Mouse (Mus musculus): ENCODE data around the gene Klrb1b. TPM values are rescaled to one million over a fixed set of nuclear protein-coding genes. Genes with fewer than 3 reads are reported as not detected.
"Not testable (repeated sequence)": the region's sequence is repeated elsewhere in the genome, so short reads cannot be mapped to it uniquely, and the experiment has no call there.

The Klrb1b gene
- total RNA-seq, 4 experiments from 2014 or later = 0.40 to 1.3 TPM; not detected in 2

DNA sequence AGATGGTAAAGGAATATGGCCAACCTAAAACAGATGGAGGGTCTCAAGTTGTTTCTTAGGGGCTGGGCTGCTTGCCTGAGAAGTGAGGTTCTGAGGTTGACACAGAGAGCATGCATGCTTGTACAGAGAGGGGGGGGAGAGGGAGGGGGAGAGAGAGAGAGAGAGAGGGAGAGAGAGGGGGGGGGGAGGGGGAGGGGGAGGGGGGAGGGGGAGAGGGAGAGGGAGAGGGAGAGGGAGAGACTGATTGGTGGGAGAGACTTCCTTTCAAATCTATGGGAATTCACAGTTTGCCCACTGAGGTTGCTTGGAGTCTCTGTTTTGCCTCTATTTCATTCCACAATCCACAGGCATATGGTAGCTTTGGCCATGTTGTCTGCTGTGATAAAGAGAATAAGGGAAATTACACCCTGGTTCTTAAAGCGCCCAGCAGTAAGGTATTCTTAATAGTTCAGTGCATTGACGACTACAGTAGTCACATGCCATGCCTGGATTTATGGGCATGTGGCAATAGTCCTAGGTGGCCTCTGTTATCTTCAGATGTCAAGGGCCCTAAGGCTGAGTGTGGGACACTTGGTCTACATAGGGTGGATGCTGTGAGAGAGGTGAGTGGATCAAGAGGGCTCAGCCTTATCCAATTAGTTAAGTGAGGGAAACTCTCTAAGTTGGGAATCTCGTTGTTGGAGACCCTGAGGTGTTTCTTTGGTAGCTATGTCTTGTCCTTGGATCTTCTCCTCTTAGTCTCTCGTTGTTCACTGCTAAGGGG is 15.4 kb upstream of the Klrb1b start:
- no peak for DNase-seq (ENCODE audit: low spot score in 2 of 2)

DNA sequence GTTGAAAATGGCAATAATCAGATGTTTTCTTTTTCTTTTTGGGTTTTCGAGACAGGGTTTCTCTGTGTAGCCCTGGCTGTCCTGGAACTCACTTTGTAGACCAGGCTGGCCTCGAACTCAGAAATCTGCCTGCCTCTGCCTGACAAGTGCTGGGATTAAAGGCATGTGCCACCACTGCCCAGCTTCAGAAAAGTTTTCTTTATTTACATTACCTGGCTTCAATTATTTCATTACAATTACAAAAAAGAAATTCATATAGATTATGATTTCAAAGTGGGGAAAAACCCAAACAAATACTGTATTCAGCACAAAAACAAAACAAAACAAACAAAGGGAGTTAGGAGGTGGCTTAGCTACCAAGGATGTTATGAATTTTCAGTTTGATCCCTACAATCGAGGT is 14.5 kb upstream of the Klrb1b start:
- DNase-seq (ENCODE audit: low spot score in 2 of 2) = not testable (repeated sequence)

DNA sequence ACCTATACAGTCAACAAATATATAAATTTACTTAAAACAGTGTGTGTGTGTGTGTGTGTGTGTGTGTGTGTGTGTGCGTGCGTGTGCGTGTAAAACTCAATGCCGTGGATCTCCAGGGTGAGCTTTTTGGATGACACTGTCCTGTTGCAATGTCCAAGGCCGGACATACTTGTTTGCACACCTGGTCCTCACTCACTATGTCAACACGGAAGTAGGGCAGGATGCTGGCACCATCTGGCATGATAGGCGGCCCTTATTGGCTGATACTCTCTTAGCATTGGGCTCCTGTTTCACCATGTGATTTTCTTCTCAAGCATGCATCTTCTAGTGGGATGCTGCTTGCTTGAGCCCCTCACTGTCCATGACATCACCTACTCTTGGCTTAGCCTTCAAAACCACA is 13.8 kb upstream of the Klrb1b start:
- DNase-seq (ENCODE audit: low spot score in 2 of 2) = no peak

DNA sequence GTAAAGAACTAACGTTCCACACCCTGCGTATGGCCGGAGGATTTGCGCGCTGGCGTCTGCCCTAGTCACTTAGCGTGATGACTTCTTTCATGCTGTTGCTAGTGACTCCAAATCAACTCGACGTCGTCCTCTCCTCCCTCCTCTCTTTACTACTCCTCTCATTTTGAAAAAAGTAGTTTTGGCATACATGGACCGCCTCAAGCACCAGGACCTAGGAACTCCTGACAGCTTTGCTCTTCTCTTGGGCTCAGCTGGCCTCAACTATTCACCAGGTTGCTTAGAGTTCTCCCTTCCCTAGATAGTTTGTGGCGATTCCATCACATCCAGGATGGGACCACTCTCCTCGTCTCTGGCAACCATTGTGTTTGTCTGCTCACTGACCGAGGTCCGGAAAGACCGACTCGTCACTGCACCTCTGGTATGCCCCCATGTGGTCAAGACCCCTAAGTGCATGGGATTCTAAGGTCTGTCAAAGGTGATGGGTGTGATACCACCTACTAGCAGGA is 13.2 kb upstream of the Klrb1b start:
- peak; percentile 72 to 73 for DNase-seq (ENCODE audit: low spot score in 2 of 2)

DNA sequence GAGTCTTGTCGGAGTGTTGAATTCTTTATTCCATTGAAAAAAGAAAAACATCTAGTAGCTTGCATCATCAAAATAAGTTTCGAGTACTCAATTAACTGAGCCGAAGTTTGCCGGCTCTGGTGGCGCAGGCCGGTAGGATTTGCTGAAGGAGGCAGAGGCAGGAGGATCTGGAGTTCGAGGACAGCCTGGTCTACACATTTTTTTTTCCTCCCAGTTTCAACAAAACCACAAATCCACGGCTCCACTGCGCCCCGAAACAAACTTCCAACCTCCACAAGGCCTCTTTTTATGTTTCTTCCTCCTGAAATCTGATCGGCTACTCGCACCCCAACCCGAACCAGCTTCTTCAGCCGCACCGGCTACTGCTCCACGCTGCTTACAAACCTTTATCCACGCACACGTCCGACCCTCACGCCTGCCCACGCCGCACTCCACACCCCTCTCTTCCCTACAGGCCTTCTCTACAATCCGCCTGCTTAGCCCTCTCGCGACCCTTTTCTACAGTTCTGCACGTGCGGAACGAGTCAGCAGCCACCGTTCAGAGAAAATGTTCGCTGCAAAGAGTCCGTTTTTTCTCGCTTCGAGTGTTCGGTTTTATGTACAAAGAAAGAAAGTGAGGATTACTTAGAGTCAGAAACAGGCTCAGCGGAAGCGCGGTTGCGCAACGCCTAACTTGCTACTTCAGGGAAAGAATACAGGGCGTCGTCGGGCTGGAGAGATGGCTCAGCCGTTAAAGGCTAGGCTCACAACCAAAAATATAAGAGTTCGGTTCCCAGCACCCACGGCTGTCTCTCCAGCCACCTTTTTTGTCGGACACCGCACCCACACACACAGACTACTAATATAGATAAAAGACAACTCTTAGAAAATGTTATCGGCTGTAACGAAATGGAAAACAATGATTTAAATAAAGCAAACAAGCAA is 12.5 kb upstream of the Klrb1b start:
- DNase-seq (ENCODE audit: low spot score in 2 of 2) = peak; percentile 86 to 95

DNA sequence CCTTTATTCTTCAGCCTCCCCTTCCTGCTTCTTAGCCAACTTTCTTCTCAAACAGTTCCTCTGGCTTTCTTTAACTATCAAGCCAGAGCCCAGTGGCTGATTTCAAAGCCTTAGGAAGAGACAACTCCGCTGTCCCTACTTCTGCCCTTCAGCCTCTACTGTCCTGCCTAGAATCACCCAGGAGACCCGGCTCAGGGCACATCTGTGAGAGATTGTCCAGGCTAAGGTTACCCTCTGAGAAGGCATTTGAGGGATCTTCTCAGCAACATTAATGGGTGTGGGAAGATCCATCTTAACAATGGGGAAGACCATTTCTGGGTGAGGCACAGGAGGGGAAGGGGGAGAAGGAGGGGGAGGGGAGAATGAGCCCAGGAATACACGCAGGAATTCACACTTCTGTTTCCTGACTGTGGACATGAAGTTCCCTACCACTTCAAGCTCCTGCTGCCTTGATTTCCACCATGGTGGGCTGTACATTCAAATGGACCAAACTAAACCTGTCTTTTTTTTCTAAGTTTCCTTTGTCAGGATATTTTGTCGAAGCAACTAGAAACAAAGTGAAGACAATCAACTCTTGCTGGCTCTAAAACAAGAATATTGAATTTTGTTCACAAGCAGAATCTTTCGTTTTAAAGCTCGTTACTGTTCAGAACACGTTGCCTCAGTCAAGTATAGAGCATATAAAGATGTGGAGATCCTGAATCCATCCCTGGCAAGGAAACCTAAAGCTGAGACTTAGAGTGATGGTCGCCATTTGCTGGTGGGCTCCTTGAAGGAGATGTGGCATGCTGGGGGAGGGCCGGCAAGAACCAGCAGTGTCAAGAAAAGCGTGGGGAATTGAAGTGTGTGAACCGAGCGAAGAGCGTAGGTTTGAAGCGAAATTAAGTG is 11.6 kb upstream of the Klrb1b start:
- no peak for DNase-seq (ENCODE audit: low spot score in 2 of 2)

DNA sequence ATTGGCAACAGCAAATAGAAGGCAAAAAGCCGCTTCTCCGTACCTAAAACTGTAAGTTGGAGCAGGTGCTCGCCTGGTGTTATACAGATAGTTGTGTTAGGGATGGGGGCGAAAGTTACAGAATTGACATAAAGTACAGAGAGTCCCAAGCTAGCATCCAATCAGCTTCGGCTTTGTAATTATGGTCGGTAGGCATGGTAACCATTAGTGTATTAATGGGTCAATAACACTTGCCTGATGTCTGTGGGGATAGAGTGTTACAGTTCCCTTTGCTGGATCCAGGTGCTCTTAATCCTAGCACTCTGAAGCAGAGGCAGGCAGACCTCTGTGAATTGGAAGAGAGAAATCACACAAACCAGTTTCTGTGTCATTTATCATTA is 10.8 kb upstream of the Klrb1b start:
- no peak for DNase-seq (ENCODE audit: low spot score in 2 of 2)

DNA sequence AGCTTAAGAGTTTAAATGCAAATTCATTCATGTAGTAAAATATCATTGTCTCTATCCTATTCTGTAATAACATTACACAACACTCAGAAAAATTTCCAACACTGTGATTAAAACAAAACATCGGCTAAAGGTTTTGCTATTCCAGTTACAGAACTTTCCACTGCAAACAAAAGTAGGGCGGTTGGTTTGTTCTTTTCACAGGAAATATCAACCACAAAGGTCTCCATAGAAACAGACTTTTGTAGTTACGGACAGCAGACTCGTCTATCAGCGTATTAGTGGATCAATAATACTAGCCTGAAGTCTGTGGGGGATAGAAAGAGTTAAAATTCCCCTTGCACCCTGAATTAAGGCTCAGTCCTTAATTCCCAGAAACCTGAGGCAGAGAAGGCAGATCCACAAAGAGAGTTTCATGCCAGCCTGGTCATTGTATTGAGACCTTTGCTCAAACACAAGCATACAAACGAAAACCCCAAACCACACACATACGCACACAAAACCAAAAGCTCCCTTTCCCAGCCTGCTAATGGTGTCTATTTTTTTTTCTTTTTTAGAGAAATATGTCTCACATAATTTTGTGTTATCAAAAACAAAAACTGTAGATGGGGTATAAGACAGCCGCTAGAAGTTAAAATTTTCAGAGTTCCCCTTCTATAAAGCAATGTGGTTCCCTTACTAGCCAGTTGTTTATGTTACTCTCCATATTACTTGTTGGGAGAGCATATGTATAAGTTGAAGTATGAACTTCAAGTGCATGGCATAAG is 10.2 kb upstream of the Klrb1b start:
- DNase-seq (ENCODE audit: low spot score in 2 of 2) = no peak

DNA sequence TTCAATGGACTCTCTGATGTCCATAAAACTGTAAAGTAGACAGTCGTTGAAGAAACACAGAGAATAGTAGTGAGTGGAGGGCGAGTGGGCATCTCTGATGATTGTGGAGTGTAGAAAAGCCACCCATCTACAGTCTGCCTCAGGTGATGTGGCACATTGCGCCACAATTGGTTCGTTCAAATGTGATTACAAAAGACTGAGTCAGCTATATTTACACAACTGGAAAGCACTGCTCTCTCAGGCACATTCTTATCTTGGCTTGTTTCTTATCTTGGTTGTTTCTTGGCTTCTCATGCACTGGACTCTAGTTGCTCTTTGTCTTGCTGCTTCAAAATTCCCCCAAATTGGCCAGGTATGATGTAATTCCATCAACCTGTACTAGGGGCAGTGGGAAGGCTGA is 9.4 kb upstream of the Klrb1b start:
- DNase-seq (ENCODE audit: low spot score in 2 of 2) = no peak

DNA sequence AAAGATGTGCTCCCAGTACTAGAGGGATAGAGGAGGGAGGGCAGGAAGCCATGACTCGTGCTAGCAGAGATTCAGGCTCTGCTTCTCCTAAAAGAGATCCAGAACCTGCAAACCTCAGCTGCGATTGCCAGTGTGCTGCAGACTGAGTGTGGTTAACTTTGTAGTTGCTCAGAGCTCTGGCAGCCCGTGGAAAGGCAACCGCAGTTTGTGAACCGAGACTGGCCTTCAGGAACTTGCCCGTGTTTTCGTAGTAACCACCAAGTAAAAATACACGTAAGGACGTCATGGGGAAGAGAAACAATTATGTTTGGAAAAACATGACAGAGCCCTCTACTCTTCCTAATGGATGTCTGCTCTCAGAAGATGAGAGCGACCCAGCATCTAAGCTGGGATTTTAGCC is 6.9 kb upstream of the Klrb1b start:
- DNase-seq (ENCODE audit: low spot score in 2 of 2) = no peak

DNA sequence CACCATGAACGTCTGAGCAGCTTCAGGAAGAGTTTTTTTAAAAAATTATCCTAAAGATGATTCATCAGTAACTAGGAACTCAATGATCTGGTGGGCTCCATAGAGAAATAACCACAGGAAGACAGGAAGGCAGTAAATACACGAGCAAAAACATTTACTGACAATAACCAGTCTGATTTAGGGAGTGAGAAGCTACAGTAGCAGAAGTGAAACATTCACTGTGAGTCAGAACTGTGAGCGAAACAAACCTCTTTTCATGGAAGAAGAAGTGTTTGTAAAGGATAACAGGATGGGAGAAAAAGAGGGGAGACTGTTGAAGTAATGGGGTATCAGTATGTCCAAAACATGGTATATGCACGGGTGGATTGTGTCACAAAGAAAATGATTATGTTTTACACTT is 3.7 kb upstream of the Klrb1b start:
- DNase-seq (ENCODE audit: low spot score in 2 of 2) = no peak

DNA sequence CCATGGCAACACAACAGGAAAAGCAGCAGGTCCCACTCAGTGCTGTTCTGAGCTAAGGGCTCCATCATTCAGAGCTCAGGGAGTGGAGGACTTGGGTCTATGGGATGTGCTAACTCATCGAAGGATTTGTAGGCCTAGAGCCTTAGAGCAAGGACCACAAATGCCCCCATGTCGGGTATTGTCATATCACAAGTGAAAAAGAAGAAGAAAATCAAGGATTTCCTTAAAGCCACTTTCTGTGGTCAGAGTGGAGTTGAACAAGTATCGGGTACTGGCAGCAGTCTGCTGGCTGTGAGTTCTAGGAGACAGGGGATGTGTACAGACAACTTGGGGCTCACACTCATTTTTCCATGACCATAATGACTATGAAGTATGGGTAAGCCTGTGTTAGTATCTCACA is 650 bp upstream of the Klrb1b start:
- no peak for DNase-seq (ENCODE audit: low spot score in 2 of 2)

DNA sequence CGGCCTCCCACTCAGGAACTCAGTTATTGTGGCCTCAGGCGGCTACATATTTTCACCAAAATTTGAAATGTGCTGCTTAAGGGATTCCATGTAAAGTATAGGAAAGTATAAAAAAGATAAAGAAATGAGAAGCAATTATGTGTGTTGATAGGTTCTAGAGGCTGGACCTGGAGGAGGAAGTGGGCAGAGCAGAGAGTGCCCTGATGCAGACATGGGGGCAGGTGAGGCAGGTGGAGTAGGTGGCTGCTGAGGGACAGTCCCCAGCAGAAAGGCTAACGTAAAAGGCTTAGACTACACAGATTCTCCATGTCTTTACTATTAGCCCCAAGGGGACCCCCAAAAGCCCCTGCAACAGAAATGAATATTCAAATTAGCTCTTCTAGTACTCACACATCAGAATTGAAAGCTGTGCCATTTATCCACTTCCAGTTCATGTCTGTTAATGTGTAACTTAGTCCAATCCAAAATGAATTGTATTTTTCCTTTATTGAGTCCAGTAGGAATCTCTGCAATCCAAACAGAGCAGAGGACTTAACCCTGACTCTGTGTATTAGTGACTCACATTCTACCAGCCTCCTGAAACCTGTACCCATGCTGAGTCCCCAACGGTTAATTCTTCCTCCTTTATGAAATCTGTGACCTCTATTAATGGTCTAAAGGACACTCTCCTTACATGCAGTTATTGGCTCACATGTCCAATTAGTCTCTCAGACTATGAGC is 7.9 kb downstream of the Klrb1b start:
- DNase-seq (ENCODE audit: low spot score in 2 of 2) = no peak

DNA sequence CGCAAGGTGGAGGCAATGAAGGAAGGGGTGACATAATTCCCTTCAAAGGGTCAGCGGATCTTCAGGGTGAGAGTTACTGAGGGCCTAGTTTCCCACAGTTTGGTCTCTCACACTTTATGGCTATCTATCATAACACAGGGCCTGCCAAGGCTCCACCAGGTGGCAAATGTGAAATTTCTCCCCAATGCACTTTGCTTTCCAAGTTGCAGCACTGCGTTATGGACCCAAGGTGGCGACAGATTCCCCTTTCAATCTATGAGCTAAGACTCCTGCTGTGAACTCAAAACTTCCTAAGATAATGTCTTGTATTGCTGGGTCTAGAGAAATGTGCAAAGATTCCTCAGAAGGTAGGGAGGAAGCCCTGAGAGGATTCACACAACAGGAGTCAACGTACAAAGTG is 17.6 kb downstream of the Klrb1b start:
- DNase-seq (ENCODE audit: low spot score in 2 of 2) = no peak

DNA sequence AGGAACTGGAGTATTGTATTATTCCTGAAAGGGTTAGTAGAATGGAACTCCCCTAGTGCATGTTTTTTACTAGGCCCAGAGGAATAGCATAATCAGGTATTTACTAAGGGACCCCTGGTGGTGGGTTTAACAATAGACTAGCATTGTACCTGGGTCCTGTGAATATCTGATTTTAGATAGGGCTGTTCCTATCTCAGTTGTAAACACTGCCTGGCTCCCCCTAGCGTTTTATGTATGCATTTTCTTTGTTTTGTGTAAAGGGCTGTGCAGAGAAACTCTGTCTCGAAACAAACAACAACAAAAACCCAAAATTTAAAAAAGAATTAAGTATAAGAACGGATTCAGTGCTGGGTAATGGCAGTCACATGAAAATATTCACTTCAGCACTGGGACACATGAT is 19.1 kb downstream of the Klrb1b start:
- no peak for DNase-seq (ENCODE audit: low spot score in 2 of 2)

DNA sequence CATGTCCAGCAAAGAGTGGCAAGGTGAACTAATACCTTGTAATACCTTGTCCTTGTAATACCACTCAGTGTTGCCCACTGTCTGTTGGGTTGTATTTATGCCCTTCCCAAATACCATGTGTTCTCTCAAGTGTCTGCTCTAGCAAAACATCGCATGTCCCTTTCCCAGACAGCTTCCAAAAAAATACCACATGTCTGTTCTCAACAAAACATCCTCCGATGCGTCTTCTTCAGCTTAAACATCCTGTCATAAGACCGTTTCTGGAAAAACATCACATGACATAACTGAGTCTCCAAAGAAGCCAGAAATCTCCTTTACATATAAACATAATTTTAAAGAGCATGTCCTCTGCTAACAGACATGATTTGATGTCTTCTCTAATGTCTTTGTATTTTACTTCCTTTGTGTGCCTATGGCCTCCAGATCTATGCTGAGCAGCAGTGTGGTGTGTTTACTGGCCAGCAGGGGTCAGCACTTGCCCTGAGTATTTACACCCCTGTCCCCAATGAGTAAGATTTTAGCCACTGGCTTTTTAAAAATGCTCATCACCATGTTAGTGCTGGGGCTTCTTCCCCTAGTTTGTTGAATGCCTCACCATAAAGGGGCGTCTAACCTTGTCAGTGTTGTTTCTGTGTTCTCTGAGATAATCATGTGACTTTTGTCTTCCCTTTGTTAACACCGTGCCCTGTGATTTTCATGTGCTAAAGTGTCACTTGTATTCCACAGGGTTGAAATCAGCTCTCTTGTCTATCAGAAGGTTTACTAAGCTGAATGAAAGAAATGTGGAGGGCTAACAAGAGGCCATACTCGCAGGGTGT is 21.1 kb downstream of the Klrb1b start:
- peak in 1 of 2 experiments; percentile 45 for DNase-seq (ENCODE audit: low spot score in 2 of 2)

DNA sequence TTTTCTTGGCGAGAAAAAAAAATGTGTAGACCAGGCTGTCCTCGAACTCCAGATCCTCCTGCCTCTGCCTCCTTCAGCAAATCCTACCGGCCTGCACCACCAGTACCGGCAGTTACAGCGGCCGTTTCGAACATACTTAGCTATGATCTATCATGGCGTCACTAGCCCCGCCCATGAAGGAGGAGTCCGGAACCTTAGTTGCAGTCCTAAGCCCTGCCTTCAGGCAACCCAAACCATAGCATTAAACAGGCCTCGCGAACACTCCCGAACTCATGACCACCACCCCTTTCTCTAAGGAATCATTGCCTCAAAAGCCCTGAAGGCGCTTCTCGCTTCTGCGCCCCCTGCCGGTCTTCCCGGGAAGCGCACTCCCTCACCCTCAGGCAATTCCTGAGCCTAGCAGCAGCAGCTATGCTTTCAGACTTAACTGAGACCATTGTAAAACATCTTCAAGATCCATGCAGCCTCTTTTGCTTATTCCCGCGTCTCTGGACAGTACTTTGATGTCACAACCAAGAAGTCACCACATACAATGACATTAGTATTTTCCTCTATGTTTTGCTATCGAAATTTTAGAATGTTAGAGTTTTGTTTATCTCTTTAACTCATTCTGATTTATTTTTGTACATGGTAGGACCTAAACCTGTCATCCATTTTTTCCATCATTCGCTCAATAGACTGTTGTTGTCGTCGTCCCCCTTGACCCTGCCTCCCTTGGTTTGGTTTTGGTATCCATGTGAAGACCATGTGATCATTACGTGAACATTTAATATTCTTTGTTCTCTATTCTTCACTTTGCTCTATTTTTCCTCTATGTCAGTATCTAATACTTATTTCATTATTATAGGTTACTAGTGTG is 22.9 kb downstream of the Klrb1b start:
- DNase-seq (ENCODE audit: low spot score in 2 of 2) = peak; percentile 96 to 97

DNA sequence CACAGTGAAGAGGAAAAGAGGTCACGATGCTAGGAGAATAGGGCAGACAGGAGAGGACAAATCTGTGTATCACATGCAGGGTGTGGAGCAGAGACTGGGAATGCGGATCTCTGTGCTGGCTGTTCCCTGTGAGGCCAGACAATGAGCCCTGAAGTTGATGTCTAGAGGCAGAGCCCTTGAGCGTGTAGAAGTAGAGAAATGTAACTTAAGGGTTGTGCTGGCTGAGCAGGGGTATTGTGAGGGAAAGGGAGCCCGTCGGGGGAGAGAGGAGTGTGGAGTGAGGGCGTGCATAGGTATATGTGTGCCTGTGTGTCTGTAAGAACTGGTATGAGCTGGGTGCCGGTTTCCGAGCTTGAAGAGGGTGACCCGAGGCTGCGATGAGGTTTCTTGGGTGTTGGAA is 23.6 kb downstream of the Klrb1b start:
- DNase-seq (ENCODE audit: low spot score in 2 of 2) = peak in 1 of 2 experiments; percentile 48
